Mouse (Mus musculus): ENCODE results near the gene Dpp3.

GRCm38 (mm10) chr19:4928781-4929180, 694 bp upstream of the Dpp3 start:
- no peak for TF ChIP-seq CTCF (IDR thresholded peaks at IDR 0.05; ENCODE audit: insufficient read depth, low read depth, low read length)
- no peak for TF ChIP-seq POLR2A (IDR thresholded peaks at IDR 0.05; ENCODE audit: insufficient read depth, low read depth, low read length)

Data from olfactory bulb, adult 2 months (tissue).